Mouse (Mus musculus) CH12.LX (cell line): ENCODE results near the gene Tpx2. TPM values are rescaled to one million over a fixed set of nuclear protein-coding genes. Genes with fewer than 3 reads are reported as not detected.
A peak's percentile ranks its signal among the peaks of the same experiment; 100 is the strongest.

ENCODE experiments used
- DNase-seq: peaks from one replicate; pipeline ENCODE4 v3.0.0-alpha.2; 2013; ENCODE audit errors: extremely low read depth
- H3K27ac ChIP-seq: 2 replicates; pipeline ENCODE4 v1.5.1; 2012; ENCODE audit warnings: low read depth, mild to moderate bottlenecking, control low read depth, moderate library complexity; ENCODE audit not compliant: insufficient read depth
- H3K27me3 ChIP-seq: replicated peaks from 2 replicates; pipeline ENCODE3; 2012; ENCODE audit warnings: inconsistent platforms
- H3K36me3 ChIP-seq, 2 experiments: replicated peaks in 1 of 2; 2 replicates each; pipeline versions ENCODE3 to v1.6.1; 2012; ENCODE audit warnings: inconsistent platforms in 1 of 2, low read length in 1 of 2, mild to moderate bottlenecking in 1 of 2, mixed read lengths in 1 of 2, moderate library complexity in 1 of 2; ENCODE audit not compliant: control insufficient read depth in 1 of 2, insufficient read depth in 1 of 2
- H3K4me1 ChIP-seq, 2 experiments: 2 replicates each; pipeline ENCODE4 v1.6.1; 2012; ENCODE audit warnings: inconsistent platforms in 1 of 2, moderate library complexity in 1 of 2; ENCODE audit not compliant: insufficient read depth in 2 of 2, control insufficient read depth in 1 of 2
- H3K4me2 ChIP-seq: 2 replicates; pipeline ENCODE4 v1.6.1; 2012; ENCODE audit warnings: low read depth, mild to moderate bottlenecking, control low read depth; ENCODE audit not compliant: poor library complexity, insufficient read depth, severe bottlenecking
- H3K4me3 ChIP-seq, 3 experiments: fragments of 150-350 bp in 1 of 3; sonication (generic) in 1 of 3; replicated peaks in 1 of 3; 2 replicates each; pipeline versions ENCODE3 to v1.5.1; 2011 to 2012; ENCODE audit warnings: low read depth in 2 of 3, low read length in 2 of 3, mild to moderate bottlenecking in 2 of 3, moderate library complexity in 2 of 3, control low read depth in 1 of 3, improper control_type of control experiment in 1 of 3, inconsistent platforms in 1 of 3, mixed read lengths in 1 of 3; ENCODE audit not compliant: poor library complexity in 1 of 3
- H3K79me2 ChIP-seq: replicated peaks from 2 replicates; pipeline ENCODE4 v1.6.1; 2012; ENCODE audit warnings: mild to moderate bottlenecking, moderate library complexity; ENCODE audit not compliant: control insufficient read depth, poor library complexity, insufficient read depth, severe bottlenecking; ENCODE audit errors: extremely low read depth
- H3K9ac ChIP-seq: 2 replicates; pipeline ENCODE4 v1.6.1; 2012; ENCODE audit warnings: low read depth, mild to moderate bottlenecking, control low read depth, moderate library complexity; ENCODE audit not compliant: insufficient read depth
- H3K9me3 ChIP-seq: replicated peaks from 2 replicates; pipeline ENCODE3; 2012; ENCODE audit warnings: low read length, inconsistent platforms, mixed read lengths
- BHLHE40 ChIP-seq: IDR thresholded peaks from 2 replicates; pipeline ENCODE4 v1.6.1; 2011; ENCODE audit warnings: mild to moderate bottlenecking, low read depth, low read length, improper control_type of control experiment
- CHD1 ChIP-seq: IDR thresholded peaks from 2 replicates; pipeline ENCODE4 v1.6.1; 2012; ENCODE audit warnings: low read depth, low read length, improper control_type of control experiment, inconsistent platforms
- E2F4 ChIP-seq: IDR thresholded peaks from 2 replicates; pipeline ENCODE4 v1.6.1; 2011; ENCODE audit warnings: low read depth, low read length, improper control_type of control experiment; ENCODE audit not compliant: insufficient replicate concordance
- ELF1 ChIP-seq: IDR thresholded peaks from 2 replicates; pipeline ENCODE4 v1.6.1; 2014; ENCODE audit warnings: low read depth, mild to moderate bottlenecking, inconsistent platforms, low read length, improper control_type of control experiment
- EP300 ChIP-seq: IDR thresholded peaks from 2 replicates; pipeline ENCODE4 v1.6.1; 2011; ENCODE audit warnings: low read length, improper control_type of control experiment
- ETS1 ChIP-seq: conservative IDR thresholded peaks from 2 replicates; pipeline ENCODE4 v1.6.1; 2012; ENCODE audit warnings: low read depth, mild to moderate bottlenecking, inconsistent platforms, low read length, improper control_type of control experiment, moderate library complexity
- GABPA ChIP-seq: IDR thresholded peaks from 2 replicates; pipeline ENCODE4 v1.6.1; 2012; ENCODE audit warnings: low read depth, low read length, improper control_type of control experiment, inconsistent platforms; ENCODE audit not compliant: insufficient replicate concordance
- HCFC1 ChIP-seq: IDR thresholded peaks from 2 replicates; pipeline ENCODE4 v1.6.1; 2012; ENCODE audit warnings: low read depth, mild to moderate bottlenecking, inconsistent platforms, low read length, improper control_type of control experiment
- IRF4 ChIP-seq: IDR thresholded peaks from 2 replicates; pipeline ENCODE4 v1.6.1; 2014; ENCODE audit warnings: low read depth, mild to moderate bottlenecking, inconsistent platforms, low read length, improper control_type of control experiment
- JUND ChIP-seq: conservative IDR thresholded peaks from 2 replicates; pipeline ENCODE4 v1.6.1; 2011; ENCODE audit warnings: low read depth, low read length, improper control_type of control experiment
- MAZ ChIP-seq: IDR thresholded peaks from 2 replicates; pipeline ENCODE4 v1.6.1; 2012; ENCODE audit warnings: low read depth, mild to moderate bottlenecking, inconsistent platforms, low read length, improper control_type of control experiment, moderate library complexity
- MEF2A ChIP-seq: IDR thresholded peaks from 2 replicates; pipeline ENCODE4 v1.6.1; 2014; ENCODE audit warnings: low read depth, mild to moderate bottlenecking, inconsistent platforms, low read length, improper control_type of control experiment, borderline replicate concordance
- MXI1 ChIP-seq: IDR thresholded peaks from 2 replicates; pipeline ENCODE4 v1.6.1; 2011; ENCODE audit warnings: mild to moderate bottlenecking, low read depth, low read length, improper control_type of control experiment
- NELFE ChIP-seq: IDR thresholded peaks from 2 replicates; pipeline ENCODE4 v1.6.1; 2011; ENCODE audit warnings: low read depth, low read length, improper control_type of control experiment
- NRF1 ChIP-seq: IDR thresholded peaks from 2 replicates; pipeline ENCODE4 v1.6.1; 2014; ENCODE audit warnings: low read depth, mild to moderate bottlenecking, inconsistent platforms, low read length, improper control_type of control experiment, moderate library complexity
- PAX5 ChIP-seq: IDR thresholded peaks from 2 replicates; pipeline ENCODE4 v1.6.1; 2012; ENCODE audit warnings: low read length, inconsistent platforms, mixed read lengths
- SIN3A ChIP-seq: IDR thresholded peaks from 2 replicates; pipeline ENCODE4 v1.6.1; 2012; ENCODE audit warnings: low read length, improper control_type of control experiment, inconsistent platforms
- SMC3 ChIP-seq: IDR thresholded peaks from 2 replicates; pipeline ENCODE4 v1.6.1; 2011; ENCODE audit warnings: low read depth, low read length, improper control_type of control experiment
- TCF12 ChIP-seq: IDR thresholded peaks from 2 replicates; pipeline ENCODE4 v1.6.1; 2014; ENCODE audit warnings: low read depth, mild to moderate bottlenecking, inconsistent platforms, low read length, improper control_type of control experiment
- USF2 ChIP-seq: conservative IDR thresholded peaks from 2 replicates; pipeline ENCODE4 v1.6.1; 2011; ENCODE audit warnings: low read depth, low read length, improper control_type of control experiment
- ZKSCAN1 ChIP-seq: IDR thresholded peaks from 2 replicates; pipeline ENCODE4 v1.6.1; 2012; ENCODE audit warnings: low read depth, inconsistent platforms, low read length, improper control_type of control experiment, borderline replicate concordance
- dilution Hi-C: fragments of 300-500 bp; cut with MboI; formaldehyde crosslinking; loops from 2 replicates; pipeline ENCODE4 v1.14.3; 2020; ENCODE audit warnings: low sequenced_read_pairs; ENCODE audit not compliant: extremely low pct_unique_long_range_greater_than_20kb, extremely low pct_ligation_motif_present
- in situ Hi-C: fragments of 300-500 bp; cut with MboI; formaldehyde crosslinking; loops from 3 replicates; pipeline ENCODE4 v1.14.3; 2019; ENCODE audit warnings: low sequenced_read_pairs, low pct_ligation_motif_present, low pct_unique_long_range_greater_than_20kb, mixed read lengths
- polyA plus RNA-seq: library from polyadenylated mRNA; unstranded; fragments of >175 nt; gene quantifications from 2 replicates; pipeline ENCODE4 v1.2.1, GENCODE M21; 2012; ENCODE audit warnings: low read depth; ENCODE audit not compliant: insufficient read length
- total RNA-seq, 2 experiments: library from RNA; depleted of rRNA; stranded (reverse); fragments of 300-350 nt in 1 of 2; fragments of >200 nt in 1 of 2; gene quantifications; 2 replicates each; pipeline ENCODE4 v1.2.3; 2012 to 2014

Tpx2 gene
- total and polyA plus RNA-seq, 3 experiments = 66.1 to 127 (median 98.0) TPM

DNA sequence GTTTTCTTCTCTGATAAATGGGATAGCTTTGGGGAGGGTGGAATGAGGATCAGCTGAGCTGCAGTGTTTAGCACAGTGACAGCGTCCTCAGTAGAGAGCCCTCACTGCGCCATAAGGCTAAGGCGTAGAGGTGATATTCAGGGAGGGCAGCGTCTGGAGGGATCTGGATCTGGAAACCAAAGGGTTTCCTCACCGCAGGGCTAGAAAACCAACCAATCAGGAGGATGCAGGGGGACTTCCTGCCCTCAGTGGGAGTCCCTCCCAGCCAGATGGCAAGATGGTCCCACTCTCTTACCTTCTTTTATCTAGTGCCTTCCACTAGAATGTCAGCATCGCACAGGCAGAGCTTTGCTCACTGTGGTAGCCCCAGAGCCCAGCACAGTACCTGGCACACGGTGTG lies 94.0 kb downstream of the Tpx2 start:
- in situ Hi-C loops = no loop called here
- TF ChIP-seq NELFE (no peak), BHLHE40 (no peak), SIN3A (no peak), ETS1 (no peak), SMC3 (no peak)
- Histone ChIP-seq H3K4me1 (peaks cover 0 to 15% of the 10 kb centered on the region in 2 experiments; a peak in 2 of 4 replicates), H3K36me3 (no peaks in the 10 kb centered on the region), H3K79me2 (no peaks in the 10 kb centered on the region), H3K9ac (no peak overlapping the region), H3K27me3 (peaks cover 84% of the 10 kb centered on the region), H3K4me2 (no peak overlapping the region), H3K4me3 (no peak overlapping the region), H3K27ac (no peak overlapping the region), H3K9me3 (no peaks in the 10 kb centered on the region)
- DNase-seq = no peak
- dilution Hi-C loops = no loop called here

DNA sequence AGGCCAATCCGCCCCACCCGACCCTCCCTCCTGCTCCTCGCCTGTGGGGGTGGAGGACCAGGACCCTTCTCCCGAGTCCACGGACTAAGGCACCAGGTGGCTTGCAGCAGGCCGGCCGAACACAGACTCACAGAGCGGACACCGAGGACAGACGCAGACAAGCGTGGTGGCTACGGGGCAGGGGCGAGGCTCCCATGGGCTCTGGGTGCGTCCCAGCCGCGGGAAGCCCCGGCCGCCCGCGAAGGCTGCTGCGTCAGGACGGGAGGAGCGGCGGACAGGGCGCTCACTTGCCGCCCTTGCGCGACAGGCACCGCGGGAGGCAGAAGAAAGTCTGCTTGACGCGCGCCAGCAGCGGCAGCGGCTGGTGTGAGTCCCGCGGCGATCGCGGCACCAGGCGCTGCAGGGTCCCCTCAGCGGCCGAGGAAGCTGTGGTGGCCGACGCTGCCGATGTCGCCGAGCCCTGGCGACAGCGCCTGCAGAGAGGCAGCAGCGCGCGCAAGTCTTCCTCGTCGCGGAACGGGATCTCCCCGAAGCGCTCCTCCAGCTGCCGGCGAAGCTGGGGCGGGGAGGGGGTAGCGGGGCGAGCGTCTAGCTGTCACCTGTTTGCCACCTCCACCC lies 95.2 kb downstream of the Tpx2 start:
- peaks cover 0 to 15% of the 10 kb centered on the region in 2 experiments; a peak in 2 of 4 replicates for H3K4me1 ChIP-seq
- 0 out of 2 replicates have a peak overlapping the region, but pooled peaks have one; percentile 24 for H3K4me2 ChIP-seq
- no peak overlapping the region for H3K9ac ChIP-seq
- H3K4me3 ChIP-seq = no peak overlapping the region
- no peak for DNase-seq
- dilution Hi-C loops = no loop called here
- no peaks in the 10 kb centered on the region for H3K9me3 ChIP-seq
- peaks cover 92% of the 10 kb centered on the region for H3K27me3 ChIP-seq
- TF ChIP-seq TCF12 (no peak), MAZ (no peak), HCFC1 (no peak), CHD1 (no peak), PAX5 (no peak), IRF4 (no peak), EP300 (no peak), ELF1 (no peak), GABPA (no peak), NRF1 (no peak), MEF2A (no peak), USF2 (no peak), MXI1 (no peak), BHLHE40 (no peak), JUND (no peak), ZKSCAN1 (no peak), E2F4 (no peak)
- no peak overlapping the region for H3K27ac ChIP-seq
- in situ Hi-C loops = no loop called here
- H3K79me2 ChIP-seq = no peaks in the 10 kb centered on the region
- no peaks in the 10 kb centered on the region for H3K36me3 ChIP-seq
